Mouse (Mus musculus): ENCODE measurements around the gene Gnb3.

GRCm38 (mm10) chr6:124856916-124857839 lies 17.1 kb upstream of the Gnb3 start, which contains the start of gene P3h3:
- peak; percentile 71 for TF ChIP-seq CTCF (IDR thresholded peaks at IDR 0.05; ENCODE audit: low read depth)
- no peak for TF ChIP-seq EP300 (IDR thresholded peaks at IDR 0.05; ENCODE audit: low read depth)
